Mouse (Mus musculus) common myeloid progenitor, adult 5-6 weeks (primary cell): Measurements from ENCODE around the gene Xpot. TPM values are rescaled to one million over a fixed set of nuclear protein-coding genes. Genes with fewer than 3 reads are reported as not detected.

Source experiments
- total RNA-seq: library from RNA; stranded (forward); fragments of 200-1000, 187-1606 nt; gene quantifications from 2 replicates; pipeline ENCODE4 v1.2.3, GENCODE M21; 2017

Gene Xpot
- total RNA-seq, 1 experiment from 2014 or later = 88.8 TPM

Other genes with a start within 250 kb of the Xpot start
- 17.6 and 20.8 TPM in 2 replicates for gene Rassf3, start 150.0 kb downstream of the Xpot start, total RNA-seq
- gene Tbk1, start 39.5 kb downstream of the Xpot start, total RNA-seq = 44.6 and 73.4 TPM in 2 replicates
- 0.05 TPM in 1 of 2 replicates, not detected in the other for gene D930020B18Rik, start 15.3 kb upstream of the Xpot start, total RNA-seq
- gene BC048403, start 113.6 kb upstream of the Xpot start, total RNA-seq = 4.8 and 5.5 TPM in 2 replicates